Mouse (Mus musculus): ENCODE data around the gene Gm20388. TPM values are rescaled to one million over a fixed set of nuclear protein-coding genes. Genes with fewer than 3 reads are reported as not detected.

Gm20388 gene
- polyA plus RNA-seq, 1 experiment from 2014 or later = 7.4 TPM

DNA sequence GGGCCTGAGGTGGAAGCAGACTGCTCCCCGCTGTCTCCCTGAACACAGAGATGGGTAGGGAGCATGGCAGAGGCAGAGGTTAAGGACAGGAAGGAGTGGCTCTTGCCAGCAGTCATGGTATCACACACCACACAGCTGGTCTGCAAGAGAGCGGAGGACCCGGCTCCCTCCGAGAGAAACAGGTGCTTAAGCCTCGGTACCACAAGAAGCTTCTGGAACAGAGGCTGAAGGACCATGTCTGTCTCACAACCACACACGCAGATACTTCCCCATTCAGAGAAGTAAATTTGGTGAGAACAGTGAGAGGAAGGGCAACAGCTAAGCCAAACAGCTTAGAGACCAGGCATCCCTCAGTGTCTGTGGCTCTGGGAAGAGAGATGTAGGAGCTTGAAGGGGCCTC lies 2000.8 kb downstream of the Gm20388 start:
- no peak for ATAC-seq (ENCODE audit: insufficient read depth, low FRiP score)
- Histone ChIP-seq H3K4me3 (replicated peaks; ENCODE audit: low read length) (no peak overlapping the region), H3K27ac (ENCODE audit: low read length) (no peak overlapping the region), H3K4me1 (ENCODE audit: control insufficient read depth, insufficient read depth, low read length) (peaks cover 14% of the 10 kb centered on the region), H3K27me3 (ENCODE audit: control insufficient read depth, insufficient read depth, low read length) (no peaks in the 10 kb centered on the region), H3K9me3 (replicated peaks; ENCODE audit: control insufficient read depth, low read length) (no peaks in the 10 kb centered on the region), H3K36me3 (ENCODE audit: control insufficient read depth, insufficient read depth, low read length) (no peaks in the 10 kb centered on the region), H3K9ac (ENCODE audit: low read length) (no peak overlapping the region), H3K4me2 (ENCODE audit: low read depth, low read length) (no peak overlapping the region)
- WGBS = 89% methylated on average over 6 of the region's 6 CpGs

DNA sequence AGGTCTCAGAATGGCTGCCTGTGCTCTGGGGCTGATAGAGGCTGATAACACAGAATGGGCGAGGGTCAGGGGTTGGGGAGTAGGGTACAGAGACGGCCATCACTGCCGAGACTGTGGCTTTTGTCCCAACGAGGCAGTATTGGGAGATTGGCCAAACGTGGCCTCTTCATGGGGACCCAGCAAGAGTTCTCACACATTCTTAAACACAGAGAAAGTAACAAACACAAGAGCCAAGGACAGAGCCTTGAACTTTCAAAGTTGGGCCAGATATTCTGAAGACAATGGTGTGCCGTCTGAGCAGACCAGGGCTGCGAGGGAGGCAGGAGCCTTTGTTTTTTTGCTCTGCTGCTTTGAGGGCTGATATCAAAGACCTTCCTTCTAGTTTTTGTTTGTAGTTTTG lies 2001.3 kb downstream of the Gm20388 start:
- Histone ChIP-seq H3K27ac (ENCODE audit: low read length) (no peak overlapping the region), H3K4me3 (replicated peaks; ENCODE audit: low read length) (no peak overlapping the region), H3K4me1 (ENCODE audit: control insufficient read depth, insufficient read depth, low read length) (peaks cover 14% of the 10 kb centered on the region), H3K36me3 (ENCODE audit: control insufficient read depth, insufficient read depth, low read length) (no peaks in the 10 kb centered on the region), H3K4me2 (ENCODE audit: low read depth, low read length) (no peak overlapping the region), H3K9me3 (replicated peaks; ENCODE audit: control insufficient read depth, low read length) (no peaks in the 10 kb centered on the region), H3K27me3 (ENCODE audit: control insufficient read depth, insufficient read depth, low read length) (no peaks in the 10 kb centered on the region), H3K9ac (ENCODE audit: low read length) (no peak overlapping the region)
- WGBS = 70% methylated on average over 7 of the region's 7 CpGs
- ATAC-seq (ENCODE audit: insufficient read depth, low FRiP score) = no peak

GRCm38 (mm10) chr8:121912831-121913230 lies 2002.2 kb downstream of the Gm20388 start:
- Histone ChIP-seq H3K4me2 (ENCODE audit: low read depth, low read length) (no peak overlapping the region), H3K27ac (ENCODE audit: low read length) (no peak overlapping the region), H3K9ac (ENCODE audit: low read length) (no peak overlapping the region), H3K4me1 (ENCODE audit: control insufficient read depth, insufficient read depth, low read length) (peaks cover 12% of the 10 kb centered on the region), H3K27me3 (ENCODE audit: control insufficient read depth, insufficient read depth, low read length) (no peaks in the 10 kb centered on the region), H3K9me3 (replicated peaks; ENCODE audit: control insufficient read depth, low read length) (no peaks in the 10 kb centered on the region), H3K36me3 (ENCODE audit: control insufficient read depth, insufficient read depth, low read length) (no peaks in the 10 kb centered on the region), H3K4me3 (replicated peaks; ENCODE audit: low read length) (no peak overlapping the region)
- 69% methylated on average over 3 of the region's 3 CpGs for WGBS
- ATAC-seq (ENCODE audit: insufficient read depth, low FRiP score) = no peak

GRCm38 (mm10) chr8:121913378-121913777 lies 2002.7 kb downstream of the Gm20388 start:
- 64% methylated on average over 8 of the region's 8 CpGs for WGBS
- H3K27me3 ChIP-seq (ENCODE audit: control insufficient read depth, insufficient read depth, low read length) = no peaks in the 10 kb centered on the region
- H3K4me1 ChIP-seq (ENCODE audit: control insufficient read depth, insufficient read depth, low read length) = peaks cover 7% of the 10 kb centered on the region
- H3K9me3 ChIP-seq (replicated peaks; ENCODE audit: control insufficient read depth, low read length) = no peaks in the 10 kb centered on the region
- no peak overlapping the region for H3K27ac ChIP-seq (ENCODE audit: low read length)
- H3K4me3 ChIP-seq (replicated peaks; ENCODE audit: low read length) = no peak overlapping the region
- ATAC-seq (ENCODE audit: insufficient read depth, low FRiP score) = no peak
- H3K36me3 ChIP-seq (ENCODE audit: control insufficient read depth, insufficient read depth, low read length) = no peaks in the 10 kb centered on the region
- H3K9ac ChIP-seq (ENCODE audit: low read length) = no peak overlapping the region
- H3K4me2 ChIP-seq (ENCODE audit: low read depth, low read length) = no peak overlapping the region

- H3K36me3 ChIP-seq (ENCODE audit: control insufficient read depth, insufficient read depth, low read length) = no peaks in the 10 kb centered on the region
- H3K4me3 ChIP-seq (replicated peaks; ENCODE audit: low read length) = no peak overlapping the region
- no peak for ATAC-seq (ENCODE audit: insufficient read depth, low FRiP score)
- no peak overlapping the region for H3K27ac ChIP-seq (ENCODE audit: low read length)
- H3K9ac ChIP-seq (ENCODE audit: low read length) = no peak overlapping the region
- peaks cover 11% of the 10 kb centered on the region for H3K4me1 ChIP-seq (ENCODE audit: control insufficient read depth, insufficient read depth, low read length)
- H3K4me2 ChIP-seq (ENCODE audit: low read depth, low read length) = no peak overlapping the region
- no peaks in the 10 kb centered on the region for H3K9me3 ChIP-seq (replicated peaks; ENCODE audit: control insufficient read depth, low read length)
- no peaks in the 10 kb centered on the region for H3K27me3 ChIP-seq (ENCODE audit: control insufficient read depth, insufficient read depth, low read length)
- 58% methylated on average over 4 of the region's 4 CpGs for WGBS
These were observed 2008.5 kb downstream of the Gm20388 start for GRCm38 (mm10) chr8:121919158-121919557.

DNA sequence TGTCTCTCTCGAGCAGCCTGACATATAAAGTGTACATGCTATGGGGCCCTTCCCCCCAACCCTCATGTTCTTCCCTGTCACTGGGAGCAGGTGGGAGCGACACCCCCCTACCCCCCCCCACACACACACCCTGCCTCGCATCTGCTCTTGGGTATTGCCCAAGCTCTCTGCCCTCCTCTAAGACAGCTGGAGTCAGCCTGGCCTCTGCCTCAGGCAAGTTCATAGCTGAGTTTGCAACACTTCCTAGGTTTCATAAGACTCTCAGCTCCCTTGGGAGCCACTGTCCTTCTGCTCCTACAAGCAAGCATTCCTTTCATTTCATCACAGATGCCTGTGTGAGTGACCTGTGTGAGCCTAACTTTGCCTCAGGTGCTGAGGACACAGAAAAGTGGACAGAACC lies 2009.1 kb downstream of the Gm20388 start:
- Histone ChIP-seq H3K4me1 (ENCODE audit: control insufficient read depth, insufficient read depth, low read length) (peaks cover 11% of the 10 kb centered on the region), H3K4me3 (replicated peaks; ENCODE audit: low read length) (no peak overlapping the region), H3K9ac (ENCODE audit: low read length) (no peak overlapping the region), H3K4me2 (ENCODE audit: low read depth, low read length) (no peak overlapping the region), H3K9me3 (replicated peaks; ENCODE audit: control insufficient read depth, low read length) (no peaks in the 10 kb centered on the region), H3K27ac (ENCODE audit: low read length) (no peak overlapping the region), H3K36me3 (ENCODE audit: control insufficient read depth, insufficient read depth, low read length) (no peaks in the 10 kb centered on the region), H3K27me3 (ENCODE audit: control insufficient read depth, insufficient read depth, low read length) (no peaks in the 10 kb centered on the region)
- no peak for ATAC-seq (ENCODE audit: insufficient read depth, low FRiP score)
- WGBS = 34% methylated on average over 3 of the region's 3 CpGs

DNA sequence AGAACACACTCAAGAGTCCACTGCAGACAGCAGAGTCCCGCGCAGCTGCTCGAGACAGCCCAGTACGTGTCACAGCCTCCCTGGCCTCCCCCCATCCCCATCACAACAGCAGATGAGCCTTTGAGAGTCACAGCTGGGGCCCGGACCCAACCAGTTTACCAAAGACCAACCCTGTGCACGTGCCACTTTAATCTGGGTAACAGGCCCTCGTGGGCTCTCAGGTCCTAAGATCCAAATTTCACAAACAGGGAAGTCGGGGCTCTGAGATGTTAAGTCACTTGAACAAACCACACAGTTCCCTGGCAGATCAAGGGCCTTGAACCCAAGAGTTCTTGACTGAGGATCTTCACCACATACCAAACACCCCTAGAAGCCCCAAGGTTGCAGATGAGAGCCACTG lies 2010.9 kb downstream of the Gm20388 start:
- Histone ChIP-seq H3K4me1 (ENCODE audit: control insufficient read depth, insufficient read depth, low read length) (peaks cover 11% of the 10 kb centered on the region), H3K9ac (ENCODE audit: low read length) (peak overlapping the region; percentile 19; the same call in 1 of the 2 replicates), H3K4me2 (ENCODE audit: low read depth, low read length) (no peak overlapping the region), H3K27ac (ENCODE audit: low read length) (peak overlapping the region; percentile 72), H3K36me3 (ENCODE audit: control insufficient read depth, insufficient read depth, low read length) (no peaks in the 10 kb centered on the region), H3K4me3 (replicated peaks; ENCODE audit: low read length) (no peak overlapping the region), H3K9me3 (replicated peaks; ENCODE audit: control insufficient read depth, low read length) (no peaks in the 10 kb centered on the region), H3K27me3 (ENCODE audit: control insufficient read depth, insufficient read depth, low read length) (no peaks in the 10 kb centered on the region)
- WGBS = 78% methylated on average over 8 of the region's 8 CpGs
- ATAC-seq (ENCODE audit: insufficient read depth, low FRiP score) = no peak

DNA sequence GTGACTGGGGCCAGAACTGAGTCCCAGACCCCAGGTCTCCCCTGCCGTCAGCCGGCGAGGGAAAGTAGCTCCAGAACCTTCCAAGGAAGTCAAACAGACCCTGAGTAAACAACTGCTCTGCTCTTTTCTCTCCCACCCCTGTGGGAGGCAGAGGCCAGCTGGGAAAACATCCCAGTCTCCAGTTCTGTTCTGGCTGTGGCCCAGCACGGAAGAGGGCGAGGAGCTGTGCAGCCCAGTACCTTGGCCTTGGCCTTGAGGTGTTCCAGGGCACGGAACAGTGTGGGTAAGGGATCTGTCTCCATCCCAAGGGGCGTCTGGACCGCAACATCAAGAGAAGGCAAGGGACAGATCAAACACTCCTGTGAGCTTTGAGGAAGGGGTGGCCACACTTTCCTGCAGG lies 2011.5 kb downstream of the Gm20388 start:
- Histone ChIP-seq H3K27me3 (ENCODE audit: control insufficient read depth, insufficient read depth, low read length) (no peaks in the 10 kb centered on the region), H3K4me3 (replicated peaks; ENCODE audit: low read length) (no peak overlapping the region), H3K9ac (ENCODE audit: low read length) (0 out of 2 replicates have a peak overlapping the region, but pooled peaks have one; percentile 19), H3K9me3 (replicated peaks; ENCODE audit: control insufficient read depth, low read length) (no peaks in the 10 kb centered on the region), H3K4me2 (ENCODE audit: low read depth, low read length) (no peak overlapping the region), H3K27ac (ENCODE audit: low read length) (peak overlapping the region; percentile 72), H3K4me1 (ENCODE audit: control insufficient read depth, insufficient read depth, low read length) (peaks cover 11% of the 10 kb centered on the region), H3K36me3 (ENCODE audit: control insufficient read depth, insufficient read depth, low read length) (no peaks in the 10 kb centered on the region)
- WGBS = 24% methylated on average over 8 of the region's 8 CpGs
- ATAC-seq (ENCODE audit: insufficient read depth, low FRiP score) = peak; percentile 82

GRCm38 (mm10) chr8:121924681-121925080 lies 2014.0 kb downstream of the Gm20388 start:
- WGBS = 82% methylated on average over 5 of the region's 5 CpGs
- Histone ChIP-seq H3K36me3 (ENCODE audit: control insufficient read depth, insufficient read depth, low read length) (no peaks in the 10 kb centered on the region), H3K4me1 (ENCODE audit: control insufficient read depth, insufficient read depth, low read length) (peaks cover 11% of the 10 kb centered on the region), H3K4me3 (replicated peaks; ENCODE audit: low read length) (no peak overlapping the region), H3K27me3 (ENCODE audit: control insufficient read depth, insufficient read depth, low read length) (no peaks in the 10 kb centered on the region), H3K9ac (ENCODE audit: low read length) (no peak overlapping the region), H3K9me3 (replicated peaks; ENCODE audit: control insufficient read depth, low read length) (no peaks in the 10 kb centered on the region), H3K27ac (ENCODE audit: low read length) (no peak overlapping the region), H3K4me2 (ENCODE audit: low read depth, low read length) (no peak overlapping the region)
- ATAC-seq (ENCODE audit: insufficient read depth, low FRiP score) = no peak

DNA sequence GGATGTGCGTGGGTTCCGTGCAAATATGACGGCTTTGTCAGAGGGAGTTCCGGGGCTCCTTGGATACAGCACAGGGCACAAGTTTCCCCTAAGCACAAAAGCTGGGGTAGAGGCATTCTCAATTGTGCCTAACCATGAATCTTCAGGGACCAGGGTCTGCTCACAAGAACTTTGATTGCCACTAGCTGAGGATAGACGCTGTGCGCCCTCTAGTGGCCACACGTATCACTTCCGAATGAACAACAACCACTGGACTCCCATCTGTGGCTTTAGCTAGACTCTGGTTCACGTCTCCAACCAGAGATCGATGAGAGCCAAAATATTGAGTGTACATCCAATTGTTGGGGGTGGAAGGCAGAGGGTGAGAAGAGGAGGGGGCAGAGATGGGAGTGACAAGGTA lies 2015.0 kb downstream of the Gm20388 start:
- H3K36me3 ChIP-seq (ENCODE audit: control insufficient read depth, insufficient read depth, low read length) = no peaks in the 10 kb centered on the region
- no peak overlapping the region for H3K9ac ChIP-seq (ENCODE audit: low read length)
- no peak overlapping the region for H3K4me3 ChIP-seq (replicated peaks; ENCODE audit: low read length)
- no peak for ATAC-seq (ENCODE audit: insufficient read depth, low FRiP score)
- WGBS = 31% methylated on average over 10 of the region's 10 CpGs
- H3K4me1 ChIP-seq (ENCODE audit: control insufficient read depth, insufficient read depth, low read length) = peaks cover 11% of the 10 kb centered on the region
- H3K4me2 ChIP-seq (ENCODE audit: low read depth, low read length) = no peak overlapping the region
- no peaks in the 10 kb centered on the region for H3K9me3 ChIP-seq (replicated peaks; ENCODE audit: control insufficient read depth, low read length)
- no peak overlapping the region for H3K27ac ChIP-seq (ENCODE audit: low read length)
- H3K27me3 ChIP-seq (ENCODE audit: control insufficient read depth, insufficient read depth, low read length) = no peaks in the 10 kb centered on the region
